ENCODE assay signal across 20 mouse cellular contexts in the genomic region with DNA sequence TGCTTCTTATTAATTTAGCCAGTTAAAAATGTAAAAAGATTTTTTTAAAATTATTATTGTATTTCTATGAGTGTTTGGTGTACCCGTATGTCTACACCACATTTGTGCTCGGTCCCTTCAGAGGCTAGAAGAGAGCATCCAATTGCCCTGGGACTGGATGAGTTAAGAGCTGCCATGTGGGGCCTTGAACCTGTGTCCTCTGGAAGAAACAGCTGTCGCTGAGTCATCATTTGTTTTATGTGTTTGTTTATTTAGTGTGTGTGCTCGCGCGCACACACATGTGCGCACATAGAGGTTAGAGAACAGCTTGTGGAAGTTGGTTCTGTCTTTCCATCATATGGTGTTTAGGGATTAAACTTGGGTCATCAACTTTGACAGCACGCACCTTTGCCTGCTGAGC. TPM values are rescaled to one million over a fixed set of nuclear protein-coding genes. Genes with fewer than 3 reads are reported as not detected.
"Had no signal": no experiment of that assay in that cellular context is flagged by ENCODE, and none has a peak within 500 bp of the region (broad histone marks: within the 10 kb centered on the region; RNA-seq: fewer than 3 reads in every experiment).

No protein-coding gene starts in this region.

- H3K27me3 ChIP-seq: lung, embryonic 15.5 days; midbrain, embryonic 13.5 days; midbrain, embryonic 15.5 days; neural tube, embryonic 12.5 days; stomach, embryonic 15.5 days had no signal

- H3K27ac ChIP-seq: lung, embryonic 15.5 days; macrophage; midbrain, embryonic 13.5 days; midbrain, embryonic 15.5 days; neural tube, embryonic 12.5 days; stomach, embryonic 15.5 days; stomach, postnatal 0 days had no signal

- H3K4me1 ChIP-seq: lung, embryonic 15.5 days; stomach, embryonic 15.5 days had no signal

- H3K4me3 ChIP-seq: lung, embryonic 15.5 days; megakaryocyte, embryonic 14.5 days; midbrain, embryonic 13.5 days; midbrain, embryonic 15.5 days; neural tube, embryonic 12.5 days; stomach, embryonic 15.5 days had no signal

- H3K4me2 ChIP-seq: lung, embryonic 15.5 days; midbrain, embryonic 11.5 days; midbrain, embryonic 13.5 days; midbrain, embryonic 15.5 days; neural tube, embryonic 12.5 days; stomach, embryonic 15.5 days had no signal

- DNase-seq: lung, adult 2 months; lung, postnatal 14 days; lung, postnatal 36 days; right cerebral cortex, postnatal 14 days; thymus, adult 2 months; thymus, postnatal 25 days; thymus, postnatal 4 days had no signal

- H3K9ac ChIP-seq: lung, embryonic 15.5 days; midbrain, embryonic 13.5 days; midbrain, embryonic 15.5 days; neural tube, embryonic 12.5 days; stomach, embryonic 15.5 days had no signal

- ATAC-seq: lung, postnatal 0 days; midbrain, embryonic 13.5 days; midbrain, embryonic 15.5 days had no signal

- H3K9me3 ChIP-seq: lung, embryonic 15.5 days; midbrain, embryonic 13.5 days; midbrain, embryonic 15.5 days; neural tube, embryonic 12.5 days; stomach, embryonic 15.5 days had no signal

- H3K36me3 ChIP-seq: lung, embryonic 15.5 days; midbrain, embryonic 15.5 days; neural tube, embryonic 12.5 days; stomach, embryonic 15.5 days had no signal

RNA-seq across cellular contexts. Expression of a gene that starts 53.2 kb away (rescaled TPM):
- total RNA-seq: megakaryocyte progenitor cell, adult 5-6 weeks; midbrain, postnatal 0 days had no signal
- polyA plus RNA-seq: lung, embryonic 15.5 days; macrophage; midbrain, embryonic 11.5 days; midbrain, embryonic 13.5 days; midbrain, embryonic 15.5 days; midbrain, postnatal 0 days; neural tube, embryonic 12.5 days; stomach, embryonic 15.5 days; stomach, postnatal 0 days; urinary bladder, adult 2 months had no signal
